Mouse (Mus musculus): Measurements from ENCODE around the gene Ugt1a10. TPM values are rescaled to one million over a fixed set of nuclear protein-coding genes. Genes with fewer than 3 reads are reported as not detected.
"Not testable (repeated sequence)": the region's sequence is repeated elsewhere in the genome, so short reads cannot be mapped to it uniquely, and the experiment has no call there.

Ugt1a10 gene
- polyA plus RNA-seq, 1 experiment from 2014 or later = not detected

DNA sequence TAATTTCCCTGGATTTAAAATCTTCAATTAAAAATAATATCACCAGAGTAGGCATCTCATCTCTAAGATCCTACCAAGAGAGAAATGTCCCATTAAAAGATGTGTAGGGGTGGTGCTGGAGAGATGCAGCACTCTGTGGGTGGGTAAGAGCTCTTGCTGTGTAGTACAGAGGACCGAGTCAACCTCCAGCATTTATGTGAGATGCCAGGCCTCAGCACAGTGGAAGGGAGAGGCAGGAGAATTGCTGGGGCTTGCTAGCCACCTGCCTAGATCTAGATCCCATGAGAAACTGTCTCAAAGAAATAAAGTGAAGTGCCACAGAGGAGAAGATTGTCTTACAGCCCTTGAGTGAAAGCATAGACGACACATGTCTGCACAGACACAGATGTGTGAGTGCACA, 161.4 kb downstream of the Ugt1a10 start:
- H3K36me3 ChIP-seq (replicated peaks) = no peaks in the 10 kb centered on the region
- no peak overlapping the region for H3K4me2 ChIP-seq

DNA sequence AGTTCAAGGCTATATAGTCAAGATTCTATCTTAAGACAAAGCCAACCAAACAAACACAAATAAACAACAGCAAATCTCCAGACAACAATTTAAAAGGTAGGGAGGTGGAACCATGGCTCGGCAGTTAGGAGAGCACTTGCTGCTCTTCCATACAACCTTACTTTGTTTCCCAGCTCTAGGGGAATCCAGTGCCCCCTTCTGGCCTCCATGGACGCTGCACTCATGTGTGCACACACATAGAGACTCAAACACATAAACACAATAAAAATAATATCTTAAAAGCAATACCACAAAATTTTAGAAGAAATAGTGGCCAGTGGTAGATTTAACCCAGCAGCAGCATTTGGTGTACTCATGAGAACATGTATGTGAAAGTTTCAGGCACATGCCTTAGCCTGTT, 162.0 kb downstream of the Ugt1a10 start:
- H3K27me3 ChIP-seq = no peaks in the 10 kb centered on the region
- ATAC-seq (ENCODE audit: insufficient read depth) = no peak
- H3K4me2 ChIP-seq = no peak overlapping the region
- no peaks in the 10 kb centered on the region for H3K36me3 ChIP-seq (replicated peaks)
- peaks cover 35% of the 10 kb centered on the region for H3K9me3 ChIP-seq (replicated peaks)
- H3K4me3 ChIP-seq (replicated peaks) = no peak overlapping the region
- 46% methylated on average over 2 of the region's 2 CpGs for WGBS (ENCODE audit: insufficient replicate concordance)
- H3K9ac ChIP-seq = no peak overlapping the region
- no peak overlapping the region for H3K27ac ChIP-seq (replicated peaks)
- no peaks in the 10 kb centered on the region for H3K4me1 ChIP-seq (replicated peaks)

More for the DNA sequence above, 161.4 kb downstream of the Ugt1a10 start:
- H3K27me3 ChIP-seq = no peaks in the 10 kb centered on the region
- 41% methylated on average over 2 of the region's 2 CpGs for WGBS (ENCODE audit: insufficient replicate concordance)
- H3K9ac ChIP-seq = no peak overlapping the region
- no peak for ATAC-seq (ENCODE audit: insufficient read depth)
- H3K4me3 ChIP-seq (replicated peaks) = no peak overlapping the region
- no peaks in the 10 kb centered on the region for H3K4me1 ChIP-seq (replicated peaks)
- H3K9me3 ChIP-seq (replicated peaks) = peaks cover 40% of the 10 kb centered on the region
- no peak overlapping the region for H3K27ac ChIP-seq (replicated peaks)

DNA sequence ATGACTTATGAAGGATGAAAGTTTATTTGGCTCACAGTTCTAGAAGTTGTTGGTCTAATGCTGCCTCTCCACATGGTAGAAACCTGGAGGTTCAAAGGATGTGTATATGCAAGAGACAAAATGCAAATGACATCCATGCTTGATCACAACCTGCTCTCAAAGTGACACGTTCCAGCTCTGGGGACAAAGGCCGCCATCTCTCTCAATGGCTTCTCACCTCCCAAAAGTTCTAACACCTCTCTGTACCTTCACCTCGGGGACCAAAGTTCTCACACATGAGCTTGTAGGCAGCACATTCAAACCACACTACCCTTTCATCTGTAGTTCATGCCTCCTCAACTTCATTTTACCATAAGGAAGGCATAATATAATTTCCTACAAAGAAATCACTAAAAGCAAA, 162.4 kb downstream of the Ugt1a10 start:
- no peak overlapping the region for H3K9ac ChIP-seq
- H3K4me1 ChIP-seq (replicated peaks) = no peaks in the 10 kb centered on the region
- H3K4me2 ChIP-seq = no peak overlapping the region
- no peak overlapping the region for H3K4me3 ChIP-seq (replicated peaks)
- WGBS (ENCODE audit: insufficient replicate concordance) = 25% methylated on average over 3 of the region's 3 CpGs
- H3K9me3 ChIP-seq (replicated peaks) = peaks cover 33% of the 10 kb centered on the region
- H3K36me3 ChIP-seq (replicated peaks) = no peaks in the 10 kb centered on the region
- no peaks in the 10 kb centered on the region for H3K27me3 ChIP-seq
- no peak for ATAC-seq (ENCODE audit: insufficient read depth)
- H3K27ac ChIP-seq (replicated peaks) = no peak overlapping the region

- peaks cover 33% of the 10 kb centered on the region for H3K9me3 ChIP-seq (replicated peaks)
- H3K27ac ChIP-seq (replicated peaks) = no peak overlapping the region
- ATAC-seq (ENCODE audit: insufficient read depth) = no peak
- WGBS (ENCODE audit: insufficient replicate concordance) = 59% methylated on average over 9 of the region's 9 CpGs
- no peaks in the 10 kb centered on the region for H3K4me1 ChIP-seq (replicated peaks)
- H3K36me3 ChIP-seq (replicated peaks) = no peaks in the 10 kb centered on the region
- no peak overlapping the region for H3K9ac ChIP-seq
- no peaks in the 10 kb centered on the region for H3K27me3 ChIP-seq
- H3K4me3 ChIP-seq (replicated peaks) = no peak overlapping the region
- no peak overlapping the region for H3K4me2 ChIP-seq
These were observed 162.9 kb downstream of the Ugt1a10 start for GRCm38 (mm10) chr1:88218051-88218450.

GRCm38 (mm10) chr1:88218591-88218990, 163.4 kb downstream of the Ugt1a10 start:
- no peak overlapping the region for H3K4me3 ChIP-seq (replicated peaks)
- H3K4me2 ChIP-seq = no peak overlapping the region
- H3K4me1 ChIP-seq (replicated peaks) = no peaks in the 10 kb centered on the region
- H3K36me3 ChIP-seq (replicated peaks) = no peaks in the 10 kb centered on the region
- no peaks in the 10 kb centered on the region for H3K27me3 ChIP-seq
- H3K27ac ChIP-seq (replicated peaks) = no peak overlapping the region
- no peak overlapping the region for H3K9ac ChIP-seq
- WGBS (ENCODE audit: insufficient replicate concordance) = 40% methylated on average over 4 of the region's 4 CpGs
- no peak for ATAC-seq (ENCODE audit: insufficient read depth)
- peaks cover 29% of the 10 kb centered on the region for H3K9me3 ChIP-seq (replicated peaks)

- Histone ChIP-seq H3K4me1 (replicated peaks) (no peaks in the 10 kb centered on the region), H3K4me3 (replicated peaks) (no peak overlapping the region), H3K9ac (no peak overlapping the region), H3K9me3 (replicated peaks) (peaks cover 25% of the 10 kb centered on the region), H3K27ac (replicated peaks) (no peak overlapping the region), H3K4me2 (no peak overlapping the region), H3K36me3 (replicated peaks) (no peaks in the 10 kb centered on the region), H3K27me3 (no peaks in the 10 kb centered on the region)
- WGBS (ENCODE audit: insufficient replicate concordance) = 13% methylated on average over 1 of the region's 1 CpGs
- ATAC-seq (ENCODE audit: insufficient read depth) = no peak
These were observed 163.9 kb downstream of the Ugt1a10 start for GRCm38 (mm10) chr1:88219054-88219453.

DNA sequence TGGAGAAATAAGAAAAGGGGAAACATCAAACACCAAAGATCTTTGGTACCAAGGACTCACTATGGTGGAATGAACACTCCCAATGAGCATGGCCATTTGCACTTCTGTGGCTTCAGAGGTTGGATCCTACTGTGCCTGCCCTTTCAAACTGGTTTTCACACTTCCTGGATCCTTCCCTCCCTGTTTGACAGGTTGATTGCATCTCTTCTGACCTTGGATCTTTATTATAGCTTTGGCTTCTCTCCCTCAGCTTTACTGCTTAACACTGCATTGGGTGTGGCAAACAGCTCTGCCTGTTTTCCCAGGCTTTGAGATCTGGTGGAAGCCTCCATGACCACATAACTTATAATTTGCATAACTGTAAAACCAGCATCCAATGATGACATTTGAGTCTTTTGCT, 165.1 kb downstream of the Ugt1a10 start:
- H3K4me3 ChIP-seq (replicated peaks) = no peak overlapping the region
- H3K27me3 ChIP-seq = no peaks in the 10 kb centered on the region
- no peak for ATAC-seq (ENCODE audit: insufficient read depth)
- no peaks in the 10 kb centered on the region for H3K36me3 ChIP-seq (replicated peaks)
- no peak overlapping the region for H3K4me2 ChIP-seq
- no peak overlapping the region for H3K27ac ChIP-seq (replicated peaks)
- peaks cover 16% of the 10 kb centered on the region for H3K9me3 ChIP-seq (replicated peaks)
- no peak overlapping the region for H3K9ac ChIP-seq
- H3K4me1 ChIP-seq (replicated peaks) = no peaks in the 10 kb centered on the region

DNA sequence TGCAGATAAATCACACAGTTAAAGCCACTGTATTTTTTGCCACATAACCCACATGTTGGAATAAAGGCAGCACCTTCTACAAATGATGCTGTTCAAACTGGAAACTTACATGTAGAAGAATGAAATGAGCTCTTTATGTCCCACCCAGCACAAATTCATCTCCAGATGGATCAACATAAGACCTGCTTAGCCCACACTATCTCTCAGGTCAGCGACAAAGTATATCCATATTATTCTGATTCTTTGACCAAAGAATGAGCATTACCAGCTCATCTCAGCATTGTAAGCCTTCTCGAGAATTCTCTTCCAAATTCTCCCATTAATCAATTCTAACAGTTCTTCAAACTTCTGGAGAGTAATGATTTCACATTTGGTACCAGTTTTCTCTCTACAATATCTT, 167.0 kb downstream of the Ugt1a10 start:
- ATAC-seq (ENCODE audit: insufficient read depth) = no peak

GRCm38 (mm10) chr1:88223011-88223515, 167.9 kb downstream of the Ugt1a10 start:
- H3K4me3 ChIP-seq (replicated peaks); H3K27me3 ChIP-seq; H3K27ac ChIP-seq (replicated peaks); H3K36me3 ChIP-seq (replicated peaks); H3K4me1 ChIP-seq (replicated peaks); ATAC-seq (ENCODE audit: insufficient read depth); H3K4me2 ChIP-seq; H3K9ac ChIP-seq: not testable (repeated sequence)
- peaks cover 20% of the 10 kb centered on the region; the same call in 1 of the 2 replicates for H3K9me3 ChIP-seq (replicated peaks)

More for the DNA sequence above, 167.0 kb downstream of the Ugt1a10 start:
- WGBS (ENCODE audit: insufficient replicate concordance) = 30% methylated on average over 2 of the region's 2 CpGs
- Histone ChIP-seq H3K9me3 (replicated peaks) (peaks cover 20% of the 10 kb centered on the region), H3K4me2 (no peak overlapping the region), H3K27me3 (no peaks in the 10 kb centered on the region), H3K27ac (replicated peaks) (no peak overlapping the region), H3K4me1 (replicated peaks) (no peaks in the 10 kb centered on the region), H3K36me3 (replicated peaks) (no peaks in the 10 kb centered on the region), H3K9ac (no peak overlapping the region), H3K4me3 (replicated peaks) (no peak overlapping the region)

DNA sequence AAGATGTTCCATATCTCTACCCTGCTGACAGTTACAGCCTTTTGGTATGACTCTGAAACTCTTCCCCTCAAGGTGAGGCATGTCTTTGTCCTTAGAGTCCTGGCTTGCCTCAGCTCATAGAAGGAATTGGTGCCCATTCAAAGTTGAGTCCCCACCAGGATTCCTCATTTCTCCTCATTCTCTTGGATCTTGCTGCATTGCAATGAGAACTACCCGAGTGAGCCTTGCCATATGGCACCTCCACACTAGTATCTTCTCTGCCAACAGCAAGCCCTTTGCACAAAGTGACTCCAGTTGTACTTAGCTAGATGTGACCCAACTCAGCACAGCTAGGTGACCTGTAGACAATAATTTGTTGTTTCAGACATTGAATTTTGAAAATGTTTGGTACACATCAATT, 168.4 kb downstream of the Ugt1a10 start:
- Histone ChIP-seq H3K4me2 (no peak overlapping the region), H3K9ac (no peak overlapping the region), H3K27me3 (no peaks in the 10 kb centered on the region), H3K4me3 (replicated peaks) (no peak overlapping the region), H3K4me1 (replicated peaks) (no peaks in the 10 kb centered on the region), H3K36me3 (replicated peaks) (no peaks in the 10 kb centered on the region), H3K27ac (replicated peaks) (no peak overlapping the region), H3K9me3 (replicated peaks) (peaks cover 20% of the 10 kb centered on the region; the same call in 1 of the 2 replicates)
- WGBS (ENCODE audit: insufficient replicate concordance) = 30% methylated on average over 1 of the region's 1 CpGs
- ATAC-seq (ENCODE audit: insufficient read depth) = no peak

DNA sequence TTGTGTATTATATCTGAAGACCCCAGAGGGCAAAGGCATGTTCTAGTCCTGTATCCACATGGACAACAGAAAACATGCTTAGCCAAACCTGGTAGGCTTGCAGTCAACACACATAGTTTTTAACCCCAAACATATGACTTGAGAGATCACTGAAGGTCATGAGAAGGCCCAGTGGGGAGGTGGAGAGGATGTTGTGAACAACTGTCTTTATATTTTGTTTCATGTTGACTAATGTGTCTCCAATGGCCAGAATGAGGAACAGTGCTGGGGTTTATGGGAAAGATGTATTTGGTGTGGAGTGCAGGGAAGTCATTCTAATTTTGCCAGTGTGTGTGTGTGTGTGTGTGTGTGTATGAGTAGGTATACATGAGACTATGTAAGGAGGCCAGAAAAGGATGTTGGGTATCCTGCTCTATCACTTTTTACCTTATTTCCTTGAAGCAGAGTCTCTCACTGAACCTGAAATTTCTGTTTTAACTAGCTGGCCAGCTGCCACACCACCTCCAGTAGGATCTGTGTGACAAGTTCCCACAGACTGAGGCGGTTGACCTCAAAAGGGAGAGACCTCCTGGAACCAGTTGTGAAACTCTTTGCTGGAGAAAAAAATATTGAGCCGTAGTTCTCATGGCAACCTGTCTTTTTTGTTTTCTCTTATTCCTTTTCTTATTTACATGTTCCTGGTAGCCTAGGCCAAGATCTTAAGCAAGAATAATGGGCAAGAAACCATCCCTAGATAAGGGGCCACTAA, 169.0 kb downstream of the Ugt1a10 start:
- Histone ChIP-seq H3K9me3 (replicated peaks) (peaks cover 20% of the 10 kb centered on the region; the same call in 1 of the 2 replicates), H3K27ac (replicated peaks) (no peak overlapping the region), H3K36me3 (replicated peaks) (no peaks in the 10 kb centered on the region), H3K4me1 (replicated peaks) (no peaks in the 10 kb centered on the region), H3K4me3 (replicated peaks) (no peak overlapping the region), H3K4me2 (no peak overlapping the region), H3K27me3 (no peaks in the 10 kb centered on the region), H3K9ac (no peak overlapping the region)
- no peak for ATAC-seq (ENCODE audit: insufficient read depth)
- 42% methylated on average over 2 of the region's 2 CpGs for WGBS (ENCODE audit: insufficient replicate concordance)

GRCm38 (mm10) chr1:88225301-88225700, 170.1 kb downstream of the Ugt1a10 start:
- ATAC-seq (ENCODE audit: insufficient read depth); H3K4me3 ChIP-seq (replicated peaks); H3K36me3 ChIP-seq (replicated peaks); H3K9ac ChIP-seq; H3K4me1 ChIP-seq (replicated peaks); H3K4me2 ChIP-seq; H3K27ac ChIP-seq (replicated peaks); H3K27me3 ChIP-seq: not testable (repeated sequence)
- H3K9me3 ChIP-seq (replicated peaks) = peaks cover 30% of the 10 kb centered on the region; the same call in 1 of the 2 replicates
- WGBS (ENCODE audit: insufficient replicate concordance) = 26% methylated on average over 2 of the region's 2 CpGs
